15 mouse cellular contexts compared by ENCODE assay signal in genomic region chr7:109609565-109610345, GRCm38 (mm10).
DNase-seq lines count a peak whose midpoint lies in the region; ATAC-seq and TF ChIP-seq lines count a peak whose summit lies in the region.
"Had no signal": no experiment of that assay in that cellular context is flagged by ENCODE, and none has a peak within 500 bp of the region (broad histone marks: within the 10 kb centered on the region; RNA-seq: fewer than 3 reads in every experiment).

No protein-coding gene starts in this region.

- no peaks in the 10 kb centered on the region for H3K27me3 ChIP-seq in heart, embryonic 15.5 days
- no peaks in the 10 kb centered on the region for H3K27me3 ChIP-seq in C2C12 (ENCODE audit: control insufficient read depth, insufficient read depth, insufficient read length)
- H3K27me3 ChIP-seq in embryonic facial prominence, embryonic 13.5 days, result no peaks in the 10 kb centered on the region
- H3K27me3 ChIP-seq: lung, embryonic 15.5 days had no signal

- peaks cover 12% of the 10 kb centered on the region for H3K79me3 ChIP-seq in C2C12 (ENCODE audit: low read depth)

- DNase-seq in heart, postnatal 4 days, result no peak
- DNase-seq in ES-CJ7 (ENCODE audit: low read depth, low spot score), result peak; percentile 96
- DNase-seq in kidney, postnatal 36 days, result no peak
- DNase-seq in B cell, adult 2 months, result no peak
- DNase-seq in gastrocnemius, postnatal 25 days, result no peak
- DNase-seq: cerebellum, adult 9-11 months; kidney, adult 9 months; thymus, postnatal 36 days had no signal

- H3K9me3 ChIP-seq in heart, embryonic 15.5 days (replicated peaks), result no peaks in the 10 kb centered on the region
- no peaks in the 10 kb centered on the region for H3K9me3 ChIP-seq in embryonic facial prominence, embryonic 13.5 days
- H3K9me3 ChIP-seq: lung, embryonic 15.5 days had no signal

- H3K9ac ChIP-seq in heart, embryonic 15.5 days, result no peak overlapping the region
- no peak overlapping the region for H3K9ac ChIP-seq in embryonic facial prominence, embryonic 13.5 days
- H3K9ac ChIP-seq: lung, embryonic 15.5 days had no signal

- H3ac ChIP-seq in C2C12 (ENCODE audit: control insufficient read depth, insufficient read length, low read depth), result no peak overlapping the region

- no peak for TF ChIP-seq CTCF in C2C12 (IDR thresholded peaks at IDR 0.05; ENCODE audit: control insufficient read depth, insufficient read depth, insufficient read length)

- no peak overlapping the region for H3K4me3 ChIP-seq in heart, embryonic 15.5 days
- no peak overlapping the region for H3K4me3 ChIP-seq in C2C12 (ENCODE audit: insufficient read depth, poor library complexity, severe bottlenecking)
- H3K4me3 ChIP-seq in embryonic facial prominence, embryonic 13.5 days, result no peak overlapping the region
- H3K4me3 ChIP-seq: erythroblast, embryonic 14.5 days; lung, embryonic 15.5 days had no signal

- peaks cover 64% of the 10 kb centered on the region for H3K4me1 ChIP-seq in heart, embryonic 15.5 days (replicated peaks)
- H3K4me1 ChIP-seq in embryonic facial prominence, embryonic 13.5 days, result peaks cover 41% of the 10 kb centered on the region

- H3K27ac ChIP-seq in heart, embryonic 15.5 days, result 0 out of 2 replicates have a peak overlapping the region, but pooled peaks have one; percentile 13
- no peak overlapping the region for H3K27ac ChIP-seq in embryonic facial prominence, embryonic 13.5 days
- H3K27ac ChIP-seq: lung, embryonic 15.5 days had no signal

- no peak overlapping the region for H3K4me2 ChIP-seq in heart, embryonic 15.5 days
- no peak overlapping the region for H3K4me2 ChIP-seq in embryonic facial prominence, embryonic 13.5 days
- H3K4me2 ChIP-seq: lung, embryonic 15.5 days had no signal

- 71% methylated on average over 6 of the region's 6 CpGs for WGBS in heart, embryonic 15.5 days
- 32% methylated on average over 6 of the region's 6 CpGs for WGBS in embryonic facial prominence, embryonic 13.5 days

- no peak; the same call in 1 of the 2 replicates for ATAC-seq in heart, embryonic 15.5 days (replicated peaks; ENCODE audit: insufficient number of reproducible peaks, insufficient read depth, low FRiP score, low read depth)
- 0 out of 2 replicates have a peak, but pooled peaks have one; percentile 26 for ATAC-seq in embryonic facial prominence, embryonic 13.5 days (ENCODE audit: insufficient number of reproducible peaks, insufficient read depth, low FRiP score, low TSS enrichment, low read depth)
- ATAC-seq: forebrain, embryonic 16.5 days; midbrain, embryonic 16.5 days had no signal

- peaks cover 18% of the 10 kb centered on the region for H3K79me2 ChIP-seq in C2C12 (ENCODE audit: control insufficient read depth, insufficient read depth)

- no peaks in the 10 kb centered on the region for H3K36me3 ChIP-seq in heart, embryonic 15.5 days
- H3K36me3 ChIP-seq in C2C12 (ENCODE audit: control insufficient read depth, insufficient read depth), result peaks cover 6% of the 10 kb centered on the region
- no peaks in the 10 kb centered on the region for H3K36me3 ChIP-seq in embryonic facial prominence, embryonic 13.5 days

TF ChIP-seq in C2C12, 6 proteins besides CTCF, POLR2A, EP300 and RAD21:
- TF ChIP-seq MYOG (IDR thresholded peaks at IDR 0.05; ENCODE audit: control insufficient read depth, extremely low read depth, insufficient read length) (no peak), MAX (IDR thresholded peaks at IDR 0.05) (no peak), CEBPB (IDR thresholded peaks at IDR 0.05; ENCODE audit: low read depth) (no peak), MYOD1 (IDR thresholded peaks at IDR 0.05; ENCODE audit: control insufficient read depth, insufficient read length, low read depth) (peak; percentile 83), USF1 (IDR thresholded peaks at IDR 0.05; ENCODE audit: low read depth) (no peak)
TF ChIP-seq in C2C12: peak in this region for 1.
